Mouse (Mus musculus): ENCODE measurements around the gene Art1. TPM values are rescaled to one million over a fixed set of nuclear protein-coding genes. Genes with fewer than 3 reads are reported as not detected.
A peak's percentile ranks its signal among the peaks of the same experiment; 100 is the strongest.

Gene Art1
- polyA plus RNA-seq, 1 experiment from 2014 or later = 0.14 TPM

DNA sequence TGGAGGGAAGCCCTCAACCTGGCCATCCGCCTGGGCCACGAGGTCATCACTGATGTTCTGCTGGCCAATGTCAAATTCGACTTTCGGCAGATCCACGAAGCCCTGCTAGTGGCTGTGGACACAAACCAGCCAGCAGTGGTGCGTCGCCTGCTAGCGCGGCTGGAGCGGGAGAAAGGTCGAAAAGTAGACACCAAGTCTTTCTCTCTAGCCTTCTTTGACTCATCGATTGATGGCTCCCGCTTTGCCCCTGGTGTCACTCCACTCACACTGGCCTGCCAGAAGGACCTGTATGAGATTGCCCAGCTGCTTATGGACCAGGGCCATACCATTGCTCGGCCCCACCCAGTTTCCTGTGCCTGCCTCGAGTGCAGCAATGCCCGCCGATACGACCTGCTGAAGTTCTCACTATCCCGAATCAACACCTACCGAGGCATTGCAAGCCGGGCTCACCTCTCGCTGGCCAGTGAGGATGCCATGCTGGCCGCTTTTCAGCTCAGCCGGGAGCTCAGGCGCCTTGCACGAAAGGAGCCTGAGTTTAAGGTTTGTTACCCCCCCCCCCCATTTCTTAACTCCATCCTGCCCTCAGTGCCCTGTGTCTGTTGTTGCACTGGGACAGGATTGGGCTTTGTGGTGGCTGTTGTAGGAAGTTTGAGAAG is 17.4 kb upstream of the Art1 start:
- Histone ChIP-seq H3K27me3 (replicated peaks; ENCODE audit: insufficient read depth, low read length) (no peaks in the 10 kb centered on the region), H3K4me3 (ENCODE audit: low read depth, low read length) (no peak overlapping the region), H3K27ac (ENCODE audit: low read length) (no peak overlapping the region), H3K9me3 (ENCODE audit: low read length) (no peaks in the 10 kb centered on the region), H3K4me2 (replicated peaks; ENCODE audit: low read depth, low read length) (no peak overlapping the region), H3K9ac (replicated peaks; ENCODE audit: low read depth) (no peak overlapping the region), H3K4me1 (ENCODE audit: insufficient read depth, low read depth, low read length) (no peaks in the 10 kb centered on the region), H3K36me3 (ENCODE audit: insufficient read depth, low read length) (peaks cover 11% of the 10 kb centered on the region; the same call in 1 of the 2 replicates)
- ATAC-seq (no peak), DNase-seq (ENCODE audit: low spot score) (no peak)
- WGBS = 86% methylated on average over 24 of the region's 26 CpGs
- TF ChIP-seq EP300 (IDR thresholded peaks at IDR 0.05) (no peak), CTCF (IDR thresholded peaks at IDR 0.05) (no peak)

DNA sequence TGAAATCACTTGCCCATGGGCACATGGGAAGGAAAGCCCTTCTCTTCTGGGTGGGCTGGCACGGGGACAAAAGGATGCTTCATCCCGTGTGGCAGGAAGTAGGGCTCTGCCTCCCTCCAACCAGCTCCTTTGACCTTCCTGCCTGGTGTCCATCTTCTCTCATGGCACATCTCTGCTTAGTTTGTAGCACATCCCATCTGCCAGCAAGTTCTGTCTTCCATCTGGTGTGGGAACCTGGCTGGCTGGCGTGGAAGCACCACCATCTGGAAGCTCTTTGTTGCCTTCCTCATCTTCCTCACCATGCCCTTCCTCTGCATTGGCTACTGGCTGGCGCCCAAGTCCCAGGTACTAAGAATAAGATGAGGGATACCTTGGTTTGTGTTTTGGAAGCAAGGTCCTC is 14.2 kb upstream of the Art1 start:
- Histone ChIP-seq H3K4me1 (ENCODE audit: insufficient read depth, low read depth, low read length) (no peaks in the 10 kb centered on the region), H3K9ac (replicated peaks; ENCODE audit: low read depth) (no peak overlapping the region), H3K9me3 (ENCODE audit: low read length) (no peaks in the 10 kb centered on the region), H3K4me2 (replicated peaks; ENCODE audit: low read depth, low read length) (no peak overlapping the region), H3K36me3 (ENCODE audit: insufficient read depth, low read length) (peaks cover under 1% of the 10 kb centered on the region; the same call in 1 of the 2 replicates), H3K27me3 (replicated peaks; ENCODE audit: insufficient read depth, low read length) (no peaks in the 10 kb centered on the region), H3K4me3 (ENCODE audit: low read depth, low read length) (no peak overlapping the region), H3K27ac (ENCODE audit: low read length) (no peak overlapping the region)
- WGBS = 76% methylated on average over 4 of the region's 4 CpGs
- DNase-seq (ENCODE audit: low spot score) (no peak), ATAC-seq (no peak)
- TF ChIP-seq EP300 (IDR thresholded peaks at IDR 0.05) (no peak), CTCF (IDR thresholded peaks at IDR 0.05) (no peak)

- Histone ChIP-seq H3K4me2 (replicated peaks; ENCODE audit: low read depth, low read length) (peak overlapping the region; percentile 71), H3K27me3 (replicated peaks; ENCODE audit: insufficient read depth, low read length) (no peaks in the 10 kb centered on the region), H3K9me3 (ENCODE audit: low read length) (no peaks in the 10 kb centered on the region), H3K4me3 (ENCODE audit: low read depth, low read length) (peak overlapping the region; percentile 34), H3K9ac (replicated peaks; ENCODE audit: low read depth) (no peak overlapping the region), H3K36me3 (ENCODE audit: insufficient read depth, low read length) (no peaks in the 10 kb centered on the region), H3K27ac (ENCODE audit: low read length) (no peak overlapping the region), H3K4me1 (ENCODE audit: insufficient read depth, low read depth, low read length) (peaks cover 10% of the 10 kb centered on the region; the same call in 1 of the 2 replicates)
- 7% methylated on average over 30 of the region's 30 CpGs for WGBS
- peak; percentile 85 for DNase-seq (ENCODE audit: low spot score)
- no peak for TF ChIP-seq CTCF (IDR thresholded peaks at IDR 0.05)
- no peak for TF ChIP-seq EP300 (IDR thresholded peaks at IDR 0.05)
- peak; percentile 88 for ATAC-seq
These were observed 1.5 kb upstream of the Art1 start for GRCm38 (mm10) chr7:102099760-102100661.

DNA sequence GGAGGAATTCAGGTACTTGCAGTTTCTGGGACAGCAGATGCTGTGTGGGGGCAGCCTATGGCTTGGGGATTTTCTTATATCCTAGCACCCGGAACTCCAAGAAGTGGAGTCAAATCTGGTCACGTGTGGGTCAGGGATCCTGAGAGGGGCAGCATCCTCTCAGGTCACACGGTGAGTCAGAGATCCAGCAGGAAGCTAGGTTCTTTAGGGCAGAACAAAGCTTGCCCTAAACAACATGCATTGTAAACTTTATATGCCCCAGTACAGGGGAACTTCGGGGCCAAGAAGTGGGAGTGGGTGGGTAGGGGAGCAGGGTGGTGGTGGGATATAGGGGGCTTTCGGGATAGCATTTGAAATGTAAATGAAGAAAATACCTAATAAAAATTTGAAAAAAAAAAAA is 675 bp upstream of the Art1 start:
- DNase-seq (ENCODE audit: low spot score) (no peak), ATAC-seq (no peak)
- Histone ChIP-seq H3K9ac (replicated peaks; ENCODE audit: low read depth) (no peak overlapping the region), H3K4me3 (ENCODE audit: low read depth, low read length) (no peak overlapping the region), H3K4me1 (ENCODE audit: insufficient read depth, low read depth, low read length) (peaks cover 10% of the 10 kb centered on the region; the same call in 1 of the 2 replicates), H3K9me3 (ENCODE audit: low read length) (no peaks in the 10 kb centered on the region), H3K36me3 (ENCODE audit: insufficient read depth, low read length) (no peaks in the 10 kb centered on the region), H3K27ac (ENCODE audit: low read length) (no peak overlapping the region), H3K4me2 (replicated peaks; ENCODE audit: low read depth, low read length) (0 out of 2 replicates have a peak overlapping the region, but pooled peaks have one; percentile 71), H3K27me3 (replicated peaks; ENCODE audit: insufficient read depth, low read length) (no peaks in the 10 kb centered on the region)
- 67% methylated on average over 5 of the region's 5 CpGs for WGBS
- no peak for TF ChIP-seq CTCF (IDR thresholded peaks at IDR 0.05)
- TF ChIP-seq EP300 (IDR thresholded peaks at IDR 0.05) = no peak

GRCm38 (mm10) chr7:102102241-102102640 is 698 bp downstream of the Art1 start:
- Histone ChIP-seq H3K4me3 (ENCODE audit: low read depth, low read length) (no peak overlapping the region), H3K4me2 (replicated peaks; ENCODE audit: low read depth, low read length) (no peak overlapping the region), H3K4me1 (ENCODE audit: insufficient read depth, low read depth, low read length) (peaks cover 14% of the 10 kb centered on the region), H3K27me3 (replicated peaks; ENCODE audit: insufficient read depth, low read length) (no peaks in the 10 kb centered on the region), H3K9ac (replicated peaks; ENCODE audit: low read depth) (no peak overlapping the region), H3K27ac (ENCODE audit: low read length) (no peak overlapping the region), H3K9me3 (ENCODE audit: low read length) (no peaks in the 10 kb centered on the region), H3K36me3 (ENCODE audit: insufficient read depth, low read length) (no peaks in the 10 kb centered on the region)
- DNase-seq (ENCODE audit: low spot score) (no peak), ATAC-seq (no peak)
- 42% methylated on average over 8 of the region's 8 CpGs for WGBS
- TF ChIP-seq CTCF (IDR thresholded peaks at IDR 0.05) = peak; percentile 17; the same call in 1 of the 2 replicates
- TF ChIP-seq EP300 (IDR thresholded peaks at IDR 0.05) = no peak

DNA sequence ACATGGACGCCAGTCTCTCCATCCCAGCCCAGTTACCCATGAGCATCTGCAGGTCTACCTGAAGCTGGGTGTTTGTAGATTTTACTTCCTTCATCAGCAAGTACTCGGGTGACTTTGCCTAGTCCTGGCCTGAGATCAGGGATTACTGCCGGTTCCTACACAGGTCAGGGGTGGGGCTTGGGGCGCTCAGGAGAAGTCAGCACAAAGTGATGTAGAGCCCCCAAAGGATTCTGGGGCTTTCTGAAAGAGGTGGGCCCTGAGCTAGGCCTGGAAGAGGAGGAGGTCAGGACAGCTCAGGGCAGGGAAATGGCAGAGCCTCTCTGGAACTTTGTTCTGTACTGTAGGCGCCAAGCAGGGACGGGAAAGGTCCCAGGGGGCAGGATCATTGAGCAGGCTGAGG is 1.2 kb downstream of the Art1 start:
- Histone ChIP-seq H3K36me3 (ENCODE audit: insufficient read depth, low read length) (no peaks in the 10 kb centered on the region), H3K9me3 (ENCODE audit: low read length) (no peaks in the 10 kb centered on the region), H3K4me1 (ENCODE audit: insufficient read depth, low read depth, low read length) (peaks cover 14% of the 10 kb centered on the region), H3K27me3 (replicated peaks; ENCODE audit: insufficient read depth, low read length) (no peaks in the 10 kb centered on the region), H3K4me2 (replicated peaks; ENCODE audit: low read depth, low read length) (no peak overlapping the region), H3K4me3 (ENCODE audit: low read depth, low read length) (no peak overlapping the region), H3K9ac (replicated peaks; ENCODE audit: low read depth) (no peak overlapping the region), H3K27ac (ENCODE audit: low read length) (no peak overlapping the region)
- DNase-seq (ENCODE audit: low spot score) (no peak), ATAC-seq (no peak)
- TF ChIP-seq CTCF (IDR thresholded peaks at IDR 0.05) (no peak), EP300 (IDR thresholded peaks at IDR 0.05) (no peak)
- WGBS = 52% methylated on average over 6 of the region's 6 CpGs
